Mouse (Mus musculus): ENCODE measurements around the gene a.

GRCm38 (mm10) chr2:154803372-154803771 lies 12.2 kb downstream of the a start:
- TF ChIP-seq CTCF (conservative IDR thresholded peaks at IDR 0.05; ENCODE audit: low read length): no peak
- no peak for TF ChIP-seq POU5F1 (IDR thresholded peaks at IDR 0.05; ENCODE audit: borderline replicate concordance, low read length)

Measured in E14TG2a.4 (cell line).